In genomic region chr12:33369555-33369954, GRCm38 (mm10) we compare ENCODE assay signal across 16 mouse cellular contexts. TPM values are rescaled to one million over a fixed set of nuclear protein-coding genes. Genes with fewer than 3 reads are reported as not detected.
DNase-seq lines count a peak whose midpoint lies in the region; ATAC-seq and TF ChIP-seq lines count a peak whose summit lies in the region.
"Had no signal": no experiment of that assay in that cellular context is flagged by ENCODE, and none has a peak within 500 bp of the region (broad histone marks: within the 10 kb centered on the region; RNA-seq: fewer than 3 reads in every experiment).

No protein-coding gene starts in this region.

- WGBS in lung, embryonic 14.5 days, result 73% methylated on average over 3 of the region's 3 CpGs

- H3K27ac ChIP-seq in lung, embryonic 14.5 days (ENCODE audit: low read depth), result no peak overlapping the region
- H3K27ac ChIP-seq: embryonic facial prominence, embryonic 12.5 days; kidney, embryonic 15.5 days; midbrain, embryonic 13.5 days had no signal

- peak; percentile 9 for DNase-seq in lung, embryonic 14.5 days
- DNase-seq in lung, postnatal 10 days, result no peak
- DNase-seq in adipocyte (ENCODE audit: low spot score) (peak; percentile 46), liver (peak; percentile 36)
- no peak for DNase-seq in testis, postnatal 10 days (ENCODE audit: low spot score)
- DNase-seq in layer of hippocampus, postnatal 14 days (ENCODE audit: low spot score in 2 of 2), result no peak
- DNase-seq in urinary bladder, postnatal 10 days (ENCODE audit: low spot score), result no peak
- DNase-seq: cerebellum, adult 9-11 months; gastrocnemius, postnatal 14 days had no signal

- ATAC-seq in lung, embryonic 14.5 days (ENCODE audit: insufficient read depth), result no peak
- ATAC-seq: forebrain, embryonic 14.5 days; midbrain, embryonic 13.5 days had no signal

- TF ChIP-seq CTCF in lung, embryonic 14.5 days (IDR thresholded peaks at IDR 0.05; ENCODE audit: low read depth), result no peak

- no peaks in the 10 kb centered on the region for H3K4me1 ChIP-seq in lung, embryonic 14.5 days (ENCODE audit: insufficient read depth)
- H3K4me1 ChIP-seq: embryonic facial prominence, embryonic 12.5 days; kidney, embryonic 15.5 days; midbrain, embryonic 13.5 days had no signal

- H3K4me3 ChIP-seq in lung, embryonic 14.5 days (ENCODE audit: low read depth, low read length), result no peak overlapping the region
- H3K4me3 ChIP-seq: embryonic facial prominence, embryonic 12.5 days; kidney, embryonic 15.5 days; midbrain, embryonic 13.5 days had no signal

- H3K9ac ChIP-seq in lung, embryonic 14.5 days, result no peak overlapping the region
- H3K9ac ChIP-seq: embryonic facial prominence, embryonic 12.5 days; kidney, embryonic 15.5 days; midbrain, embryonic 13.5 days had no signal

- H3K9me3 ChIP-seq in lung, embryonic 14.5 days (ENCODE audit: low read depth, low read length), result no peaks in the 10 kb centered on the region
- H3K9me3 ChIP-seq: embryonic facial prominence, embryonic 12.5 days; kidney, embryonic 15.5 days; midbrain, embryonic 13.5 days had no signal

- no peak overlapping the region for H3K4me2 ChIP-seq in lung, embryonic 14.5 days
- H3K4me2 ChIP-seq: embryonic facial prominence, embryonic 12.5 days; kidney, embryonic 15.5 days; midbrain, embryonic 13.5 days had no signal

- H3K27me3 ChIP-seq in lung, embryonic 14.5 days (ENCODE audit: insufficient read depth, low read length), result no peaks in the 10 kb centered on the region
- H3K27me3 ChIP-seq: embryonic facial prominence, embryonic 12.5 days; kidney, embryonic 15.5 days; midbrain, embryonic 13.5 days had no signal

- no peaks in the 10 kb centered on the region for H3K36me3 ChIP-seq in lung, embryonic 14.5 days (ENCODE audit: insufficient read depth)
- H3K36me3 ChIP-seq: kidney, embryonic 15.5 days had no signal

RNA-seq across cellular contexts. Expression of gene Efcab10, which starts 25.1 kb away (rescaled TPM):
- 0.58 and 1.1 TPM in 2 replicates for polyA plus RNA-seq in lung, embryonic 14.5 days (2014; fragmentation: Nextera tagmentation; extraction: Ambion mirVana)
- total RNA-seq in layer of hippocampus, postnatal 14 days (2021), result 1 to 10 TPM; 1.2 to 2.1 TPM
- total RNA-seq: gastrocnemius, postnatal 14 days had no signal
- polyA plus RNA-seq: heart, postnatal 0 days; neural tube, embryonic 11.5 days; urinary bladder, adult 2 months had no signal

RNA-seq across cellular contexts. Expression of gene Twistnb, which starts 59.9 kb away (rescaled TPM):
- 66.0 and 66.4 TPM in 2 replicates for polyA plus RNA-seq in lung, embryonic 14.5 days (2014; fragmentation: Nextera tagmentation; extraction: Ambion mirVana)
- 10 to 100 TPM; 11.4 to 13.8 TPM for total RNA-seq in layer of hippocampus, postnatal 14 days (2021)

Comparison
In these comparisons a context has a peak if more than half of its experiments do, and no peak if none do; other contexts are left out.
1. DNase-seq: peak in lung, embryonic 14.5 days (single experiment), adipocyte (single experiment) and liver (single experiment); none in lung, postnatal 10 days (single experiment), testis, postnatal 10 days (single experiment), layer of hippocampus, postnatal 14 days (0 of 2) and urinary bladder, postnatal 10 days (single experiment).